Mouse (Mus musculus) mouse embryonic stem cell (cell line): ENCODE data around the gene Ttyh3.

Experiments
- in situ Hi-C, 2 experiments: fragments of 300-500 bp; cut with MboI; formaldehyde crosslinking; loops; 1 replicate in 1 of 2; 3 replicates in 1 of 2; pipeline ENCODE4 v1.14.3; 2019 to 2020; ENCODE audit warnings: low sequenced_read_pairs in 2 of 2, low pct_unique_long_range_greater_than_20kb in 1 of 2, mixed read lengths in 1 of 2; ENCODE audit not compliant: unreplicated experiment in 1 of 2

Ttyh3 gene

DNA sequence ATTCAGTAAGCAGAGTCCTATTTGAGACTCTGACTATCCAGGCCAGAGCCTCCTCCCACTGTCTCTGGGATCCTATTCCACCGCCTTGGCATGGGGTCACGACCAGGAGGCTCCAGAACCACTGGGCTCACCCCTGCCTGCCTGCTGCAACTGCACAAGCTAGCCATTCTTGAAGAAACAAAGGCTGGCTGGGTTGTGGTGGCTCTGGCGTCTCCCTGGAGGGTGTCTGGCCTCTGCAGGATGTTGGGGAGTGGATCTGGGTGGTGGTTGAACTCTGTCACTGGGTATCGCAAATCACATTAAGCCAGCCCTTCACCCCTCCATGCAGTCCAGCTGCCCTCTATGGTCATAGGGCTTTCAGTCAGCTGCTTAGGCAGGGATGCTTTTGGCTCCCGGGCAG lies 48.9 kb downstream of the Ttyh3 start:
- in situ Hi-C loops = no loop called here

- in situ Hi-C loops = no loop called here
Observed at GRCm38 (mm10) chr5:140597787-140598186, 51.0 kb downstream of the Ttyh3 start.

DNA sequence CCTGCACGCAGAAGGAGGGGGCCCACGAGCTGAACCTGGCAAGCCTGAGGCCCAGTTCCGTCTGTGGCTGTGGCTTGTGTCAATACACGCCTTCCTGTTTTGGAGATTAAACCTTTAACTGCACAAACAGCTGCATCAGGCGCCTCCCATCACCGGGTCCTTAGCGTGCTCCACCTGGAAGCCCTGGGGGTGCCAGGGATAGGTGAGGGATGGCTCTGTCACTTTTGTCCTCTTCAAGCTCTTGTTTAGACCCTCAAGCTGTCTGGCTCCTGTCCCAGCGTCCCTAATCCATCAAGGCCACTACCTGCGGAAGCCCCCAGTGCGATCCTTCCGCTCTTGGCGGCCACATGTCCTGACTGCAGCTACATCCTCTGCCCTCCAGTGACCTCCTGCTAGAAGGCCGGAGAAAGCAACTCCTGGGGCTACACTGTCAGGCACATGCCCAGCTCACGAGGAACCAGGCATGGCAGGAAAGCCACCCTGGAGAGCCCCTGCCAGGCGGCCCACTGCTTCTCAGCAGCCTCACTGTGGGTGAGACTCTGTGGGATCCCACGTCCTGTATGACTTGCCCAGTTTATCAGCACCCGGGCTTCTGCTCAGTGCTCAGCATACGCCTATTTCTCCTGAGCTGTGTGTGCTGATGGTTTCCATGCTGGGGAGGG lies 51.8 kb downstream of the Ttyh3 start:
- in situ Hi-C loops = no loop called here

DNA sequence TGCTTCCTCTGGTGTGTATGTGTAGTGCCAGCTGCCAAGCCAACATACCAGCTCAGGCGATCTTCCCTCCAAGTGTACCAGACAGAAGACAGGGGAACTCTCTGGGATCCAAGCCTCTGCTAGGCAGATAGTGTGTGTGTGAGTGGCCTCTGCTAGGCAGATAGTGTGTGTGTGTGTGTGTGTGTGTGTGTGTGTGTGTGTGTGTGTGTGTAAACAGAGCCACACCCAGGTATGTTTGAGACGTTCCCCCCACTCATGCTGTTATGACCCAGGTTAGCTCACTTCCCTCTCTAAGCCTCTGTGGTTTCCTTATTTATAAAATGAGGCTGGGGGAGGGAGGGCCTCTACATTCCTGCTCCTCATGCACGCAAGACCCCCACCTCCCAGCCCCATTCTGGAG lies 52.4 kb downstream of the Ttyh3 start:
- in situ Hi-C loops = no loop called here

DNA sequence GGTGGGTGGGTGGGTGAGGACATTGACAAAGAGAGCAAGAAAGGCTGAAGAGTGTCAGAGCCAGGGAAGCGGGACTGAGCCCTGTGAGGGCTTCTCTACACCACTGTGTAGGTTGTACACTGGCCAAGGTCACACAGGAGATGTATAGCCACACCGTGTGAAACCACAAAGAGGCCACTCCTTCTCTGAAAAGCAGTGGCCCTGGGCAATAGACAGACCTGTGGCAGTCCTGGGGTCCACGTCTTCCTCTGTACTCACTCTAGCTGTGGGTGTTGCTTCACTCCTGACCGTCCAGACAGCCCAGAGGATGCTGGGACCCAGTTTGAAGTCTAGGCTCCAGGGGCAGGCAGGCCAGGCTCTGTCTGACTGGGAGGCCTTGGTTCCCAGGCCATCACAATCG lies 54.0 kb downstream of the Ttyh3 start:
- in situ Hi-C loops = no loop called here

- in situ Hi-C loops = no loop called here
Observed at GRCm38 (mm10) chr5:140589082-140589774, 59.6 kb downstream of the Ttyh3 start.

- in situ Hi-C loops = no loop called here
Observed at GRCm38 (mm10) chr5:140583732-140584368, 65.0 kb downstream of the Ttyh3 start.

- in situ Hi-C loops = no loop called here
Observed at GRCm38 (mm10) chr5:140582995-140583731, 65.7 kb downstream of the Ttyh3 start.

- in situ Hi-C loops = no loop called here
Observed at GRCm38 (mm10) chr5:140581569-140581968, 67.3 kb downstream of the Ttyh3 start.

DNA sequence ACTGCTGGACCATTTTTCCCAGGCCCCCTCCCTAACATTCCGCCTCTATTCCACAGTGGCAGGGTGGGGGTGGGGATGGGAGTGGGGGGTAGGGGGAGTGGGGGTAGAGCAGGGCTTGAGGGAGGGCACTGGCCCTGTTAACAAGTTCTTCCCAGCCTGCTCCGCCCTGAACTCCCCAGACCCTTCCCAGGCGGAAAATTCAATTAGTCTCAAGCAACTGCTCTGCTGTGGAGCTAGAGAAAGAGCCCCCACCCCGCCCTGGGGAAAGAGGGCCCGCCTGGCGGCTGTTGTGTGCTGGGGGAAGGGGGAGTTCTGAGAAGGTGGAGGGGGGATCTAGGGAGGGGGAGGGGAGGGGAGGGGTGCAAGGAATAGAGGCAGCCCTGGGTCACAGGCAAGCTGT lies 69.1 kb downstream of the Ttyh3 start:
- in situ Hi-C loops = no loop called here

GRCm38 (mm10) chr5:140579221-140579620 lies 69.6 kb downstream of the Ttyh3 start:
- in situ Hi-C loops = no loop called here

DNA sequence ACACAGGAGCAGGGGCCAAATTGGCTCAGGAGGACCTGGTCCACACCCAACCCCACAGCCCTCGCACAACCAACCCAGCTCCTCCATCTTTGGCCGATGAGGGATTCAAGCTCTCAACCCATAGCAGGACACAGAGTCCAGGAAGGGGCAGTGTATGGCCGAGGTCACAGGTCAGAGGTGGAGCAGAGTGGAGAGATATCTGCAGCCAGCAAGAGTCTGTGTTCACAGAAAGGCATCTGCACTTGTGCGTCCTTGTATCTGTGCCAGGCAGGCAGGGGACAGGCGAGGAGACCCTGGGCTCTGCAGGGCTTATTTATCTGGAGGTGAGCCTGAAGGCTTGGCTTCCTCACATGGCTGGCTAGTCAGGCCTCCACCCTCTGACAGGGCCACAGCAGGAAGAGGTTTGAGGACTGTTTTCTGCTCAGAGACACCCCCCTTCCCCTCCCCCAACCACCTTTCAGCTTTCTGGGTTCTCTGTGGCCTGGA lies 73.4 kb downstream of the Ttyh3 start:
- in situ Hi-C loops = no loop called here

GRCm38 (mm10) chr5:140572611-140573010 lies 76.2 kb downstream of the Ttyh3 start:
- in situ Hi-C loops = no loop called here

DNA sequence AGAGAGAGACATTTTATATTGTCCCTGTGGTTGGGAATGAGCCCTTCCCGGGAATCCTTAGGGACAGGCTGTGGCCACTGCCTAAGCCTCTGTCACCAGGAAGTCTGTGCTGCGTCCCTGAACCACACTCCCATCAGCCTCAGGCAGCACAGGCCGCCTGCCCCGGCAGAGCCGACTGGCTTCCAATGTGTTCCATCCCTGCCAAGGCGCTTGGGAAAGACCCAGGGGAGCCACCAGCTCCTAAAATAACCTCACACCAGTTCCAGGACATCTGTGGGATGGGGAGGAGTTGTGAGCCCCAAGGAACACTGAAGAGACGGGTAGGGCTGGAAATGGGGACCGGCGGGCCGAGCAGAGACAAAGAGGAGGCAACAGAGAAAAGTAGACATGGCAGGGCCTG lies 77.2 kb downstream of the Ttyh3 start:
- in situ Hi-C loops = no loop called here

DNA sequence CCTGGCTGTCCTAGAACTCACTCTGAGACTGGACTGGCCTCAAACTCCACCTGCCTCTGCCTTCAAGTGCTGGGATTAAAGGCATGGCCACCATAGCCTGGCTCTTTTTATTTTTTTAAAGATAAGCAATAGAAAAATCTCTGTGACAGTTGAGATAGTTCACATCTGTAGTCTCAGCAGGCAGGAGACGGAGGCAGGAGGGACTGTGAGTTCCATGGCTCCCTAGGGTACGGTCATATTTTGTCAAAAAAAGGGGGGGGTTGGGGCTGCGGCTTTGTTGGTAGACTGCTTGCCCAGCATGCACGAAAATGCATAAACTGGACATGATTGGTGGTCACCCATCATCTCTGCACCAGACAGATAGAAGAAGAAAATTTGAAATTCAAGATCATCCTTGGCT lies 77.6 kb downstream of the Ttyh3 start:
- in situ Hi-C loops = no loop called here
